Mouse (Mus musculus) adrenal gland, postnatal 14 days (tissue): ENCODE measurements around the gene Gm906. TPM values are rescaled to one million over a fixed set of nuclear protein-coding genes. Genes with fewer than 3 reads are reported as not detected.
"Not testable (repeated sequence)": the region's sequence is repeated elsewhere in the genome, so short reads cannot be mapped to it uniquely, and the experiment has no call there.

Experiments used
- DNase-seq: peaks from one replicate; pipeline ENCODE4 v3.0.0; 2021; ENCODE audit warnings: mixed read lengths
- long read RNA-seq, 2 experiments: library from polyadenylated mRNA; stranded (forward); transcript quantifications; one replicate each; pipeline ENCODE4 v2.0.0; 2021
- microRNA-seq, 2 experiments: library from miRNA; unstranded; fragments of <30 nt; microRNA quantifications; one replicate each; pipeline ENCODE4 v1.2.0; 2021
- total RNA-seq: library from RNA; stranded (reverse); gene quantifications from 2 replicates; pipeline ENCODE4 v1.2.3, GENCODE M21; 2021

The Gm906 gene
- total RNA-seq = not detected in 2 replicates
- long read RNA-seq, experiment 1 = 0 reads
- long read RNA-seq, experiment 2 = 0 reads

- not testable (repeated sequence) for DNase-seq
Measured at GRCm38 (mm10) chr13:50250208-50250607, at the start of gene Gm906. Gene Gm906 (minus strand): TSS chr13:50250308.

- DNase-seq = not testable (repeated sequence)
Measured at GRCm38 (mm10) chr13:50283308-50283707, 33.2 kb upstream of the Gm906 start.

GRCm38 (mm10) chr13:50236487-50236886 is 13.6 kb downstream of the Gm906 start:
- DNase-seq = no peak

- peak; percentile 44 for DNase-seq
Measured at GRCm38 (mm10) chr13:50211842-50212241, 38.3 kb downstream of the Gm906 start.

- DNase-seq = not testable (repeated sequence)
Measured at GRCm38 (mm10) chr13:50210191-50210590, 39.9 kb downstream of the Gm906 start.

GRCm38 (mm10) chr13:50209651-50210050 is 40.5 kb downstream of the Gm906 start:
- not testable (repeated sequence) for DNase-seq

- DNase-seq = no peak
Measured at GRCm38 (mm10) chr13:50207966-50208365, 42.1 kb downstream of the Gm906 start.

- not testable (repeated sequence) for DNase-seq
Measured at GRCm38 (mm10) chr13:50196831-50197230, 53.3 kb downstream of the Gm906 start.

Small RNA genes lying within 50 kb of the gene (microRNA-seq; reads per million reads assigned to microRNA genes)
- 0 reads per million in 2 experiments for gene Gm24017

Other genes starting within 250 kb of the Gm906 start
- 13.0 and 15.7 TPM in 2 replicates for gene Fbxw17, start 167.6 kb upstream of the Gm906 start, total RNA-seq
- not detected in 2 replicates for gene Gm47429, start 193.6 kb upstream of the Gm906 start, total RNA-seq
- gene Nutm2, start 217.0 kb upstream of the Gm906 start, total RNA-seq = not detected in 2 replicates